Mouse (Mus musculus): ENCODE data around the gene C1qtnf6.

GRCm38 (mm10) chr15:78494968-78495406 lies 36.2 kb downstream of the C1qtnf6 start, which contains the start of gene Il2rb:
- TF ChIP-seq POLR2A (IDR thresholded peaks at IDR 0.05; ENCODE audit: borderline replicate concordance, insufficient read depth, low read length) (no peak), CTCF (IDR thresholded peaks at IDR 0.05; ENCODE audit: borderline replicate concordance, insufficient read depth, low read depth, low read length) (no peak)

All from cerebellum, adult 2 months (tissue).